Mouse (Mus musculus) G1E (cell line): Measurements from ENCODE around the gene Mcat. TPM values are rescaled to one million over a fixed set of nuclear protein-coding genes. Genes with fewer than 3 reads are reported as not detected.

Experiments
- ATAC-seq: 2 replicates; pipeline ENCODE4 v1.8.0; 2016; ENCODE audit warnings: mild to moderate bottlenecking; ENCODE audit not compliant: insufficient number of reproducible peaks, poor library complexity, low FRiP score, severe bottlenecking; ENCODE audit errors: extremely low read depth
- DNase-seq: peaks from one replicate; pipeline ENCODE4 v3.0.0; 2012; ENCODE audit warnings: low spot score
- H3K27me3 ChIP-seq: 2 replicates; pipeline ENCODE4 v1.6.1; 2012; ENCODE audit warnings: mild to moderate bottlenecking, low read length, inconsistent platforms; ENCODE audit not compliant: insufficient read depth
- H3K36me3 ChIP-seq: replicated peaks from 2 replicates; pipeline ENCODE3; 2012; ENCODE audit warnings: mild to moderate bottlenecking, inconsistent platforms
- H3K4me1 ChIP-seq: 2 replicates; pipeline ENCODE4 v1.6.1; 2012; ENCODE audit warnings: low read depth, low read length, inconsistent platforms, mixed read lengths; ENCODE audit not compliant: insufficient read depth
- H3K4me3 ChIP-seq: 2 replicates; pipeline ENCODE4 v1.5.1; 2012; ENCODE audit warnings: low read depth, mild to moderate bottlenecking, inconsistent platforms, low read length, moderate library complexity, mixed read lengths
- H3K9me3 ChIP-seq: replicated peaks from 2 replicates; pipeline ENCODE4 v1.6.1; 2012; ENCODE audit warnings: inconsistent platforms
- CTCF ChIP-seq: IDR thresholded peaks from 2 replicates; pipeline ENCODE4 v1.5.1; 2012; ENCODE audit warnings: low read depth, low read length, inconsistent platforms, mixed read lengths
- GATA1 ChIP-seq: IDR thresholded peaks from 2 replicates; pipeline ENCODE4 v1.6.1; 2012; ENCODE audit warnings: borderline replicate concordance, low read length, inconsistent platforms, mixed read lengths
- GATA2 ChIP-seq: IDR thresholded peaks from 2 replicates; pipeline ENCODE4 v1.6.1; 2012; ENCODE audit warnings: low read depth, low read length, inconsistent platforms, borderline replicate concordance
- POLR2AphosphoS5 ChIP-seq: IDR thresholded peaks from 2 replicates; pipeline ENCODE4 v1.6.1; 2012; ENCODE audit warnings: low read depth, low read length, inconsistent platforms; ENCODE audit not compliant: insufficient replicate concordance
- TAL1 ChIP-seq: conservative IDR thresholded peaks from 2 replicates; pipeline ENCODE4 v1.6.1; 2012; ENCODE audit warnings: low read depth, low read length, inconsistent platforms, mixed read lengths
- polyA plus RNA-seq: library from polyadenylated mRNA; stranded (reverse); fragments of >175 nt; gene quantifications from 2 replicates; pipeline ENCODE4 v1.2.3, GENCODE M21; 2012
- total RNA-seq, 2 experiments: library from RNA; stranded (forward) in 1 of 2; stranded (reverse) in 1 of 2; fragments of 200-1000 nt in 1 of 2; fragments of >200 nt in 1 of 2; fragmentation: Nextera tagmentation in 1 of 2; gene quantifications; 2 replicates each; pipeline ENCODE4 v1.2.3; 2014 to 2017

The Mcat gene
- total and polyA plus RNA-seq, 3 experiments: 14.0 to 17.7 (median 17.1) TPM

- no peaks in the 10 kb centered on the region for H3K4me1 ChIP-seq
- DNase-seq: no peak
- TF ChIP-seq CTCF: no peak
- TF ChIP-seq GATA1: no peak
- no peak for TF ChIP-seq POLR2AphosphoS5
- TF ChIP-seq TAL1: no peak
- TF ChIP-seq GATA2: no peak
These were observed 31.0 kb downstream of the Mcat start for GRCm38 (mm10) chr15:83532606-83533005.

GRCm38 (mm10) chr15:83531961-83532469 is 31.6 kb downstream of the Mcat start:
- TF ChIP-seq POLR2AphosphoS5 (no peak), TAL1 (no peak), CTCF (0 out of 2 replicates have a peak, but pooled peaks have one; percentile 18), GATA2 (no peak), GATA1 (no peak)
- Histone ChIP-seq H3K4me1 (no peaks in the 10 kb centered on the region), H3K27me3 (peaks cover 50% of the 10 kb centered on the region), H3K36me3 (no peaks in the 10 kb centered on the region), H3K9me3 (0 out of 2 replicates have a peak, but pooled peaks cover 3% of the 10 kb centered on the region), H3K4me3 (no peak overlapping the region)
- DNase-seq: no peak
- ATAC-seq: no peak

More at GRCm38 (mm10) chr15:83532606-83533005, 31.0 kb downstream of the Mcat start:
- no peak for ATAC-seq
- Histone ChIP-seq H3K9me3 (0 out of 2 replicates have a peak, but pooled peaks cover 2% of the 10 kb centered on the region), H3K36me3 (no peaks in the 10 kb centered on the region), H3K27me3 (peaks cover 45% of the 10 kb centered on the region), H3K4me3 (no peak overlapping the region)

GRCm38 (mm10) chr15:83530688-83531087 is 32.9 kb downstream of the Mcat start:
- TF ChIP-seq CTCF (no peak), TAL1 (no peak), GATA2 (no peak), GATA1 (no peak), POLR2AphosphoS5 (no peak)
- no peaks in the 10 kb centered on the region for H3K36me3 ChIP-seq
- H3K27me3 ChIP-seq: peaks cover 63% of the 10 kb centered on the region
- no peak overlapping the region for H3K4me3 ChIP-seq
- no peak for DNase-seq
- no peak for ATAC-seq
- 0 out of 2 replicates have a peak, but pooled peaks cover 6% of the 10 kb centered on the region for H3K9me3 ChIP-seq
- peaks cover 5% of the 10 kb centered on the region; the same call in 1 of the 2 replicates for H3K4me1 ChIP-seq

- no peaks in the 10 kb centered on the region for H3K36me3 ChIP-seq
- H3K4me3 ChIP-seq: no peak overlapping the region
- DNase-seq (no peak), ATAC-seq (no peak; the same call in 1 of the 2 replicates)
- TF ChIP-seq GATA1: no peak
- no peak for TF ChIP-seq POLR2AphosphoS5
- no peak for TF ChIP-seq GATA2
- no peak for TF ChIP-seq TAL1
- no peak for TF ChIP-seq CTCF
- H3K4me1 ChIP-seq: peaks cover 5% of the 10 kb centered on the region; the same call in 1 of the 2 replicates
- H3K27me3 ChIP-seq: peaks cover 64% of the 10 kb centered on the region
- 0 out of 2 replicates have a peak, but pooled peaks cover 6% of the 10 kb centered on the region for H3K9me3 ChIP-seq
These were observed 33.4 kb downstream of the Mcat start for GRCm38 (mm10) chr15:83530233-83530632.

- Histone ChIP-seq H3K4me3 (no peak overlapping the region), H3K36me3 (no peaks in the 10 kb centered on the region), H3K9me3 (0 out of 2 replicates have a peak, but pooled peaks cover 6% of the 10 kb centered on the region), H3K4me1 (peaks cover 5% of the 10 kb centered on the region; the same call in 1 of the 2 replicates), H3K27me3 (peaks cover 64% of the 10 kb centered on the region)
- ATAC-seq: no peak
- no peak for TF ChIP-seq POLR2AphosphoS5
- TF ChIP-seq GATA2: no peak
- TF ChIP-seq CTCF: no peak
- no peak for TF ChIP-seq GATA1
- TF ChIP-seq TAL1: no peak
- no peak for DNase-seq
These were observed 33.8 kb downstream of the Mcat start for GRCm38 (mm10) chr15:83529765-83530164.

- H3K9me3 ChIP-seq: 0 out of 2 replicates have a peak, but pooled peaks cover 6% of the 10 kb centered on the region
- ATAC-seq (no peak), DNase-seq (no peak)
- H3K36me3 ChIP-seq: no peaks in the 10 kb centered on the region
- H3K4me1 ChIP-seq: peaks cover 5% of the 10 kb centered on the region; the same call in 1 of the 2 replicates
- peaks cover 68% of the 10 kb centered on the region for H3K27me3 ChIP-seq
- no peak overlapping the region for H3K4me3 ChIP-seq
- TF ChIP-seq GATA1 (no peak), CTCF (no peak), POLR2AphosphoS5 (no peak), GATA2 (no peak), TAL1 (no peak)
These were observed 34.7 kb downstream of the Mcat start for GRCm38 (mm10) chr15:83528892-83529291.
